Mouse (Mus musculus): ENCODE measurements around the gene Psg17. TPM values are rescaled to one million over a fixed set of nuclear protein-coding genes. Genes with fewer than 3 reads are reported as not detected.

Psg17 gene
- total and polyA plus RNA-seq, 3 experiments = not detected

DNA sequence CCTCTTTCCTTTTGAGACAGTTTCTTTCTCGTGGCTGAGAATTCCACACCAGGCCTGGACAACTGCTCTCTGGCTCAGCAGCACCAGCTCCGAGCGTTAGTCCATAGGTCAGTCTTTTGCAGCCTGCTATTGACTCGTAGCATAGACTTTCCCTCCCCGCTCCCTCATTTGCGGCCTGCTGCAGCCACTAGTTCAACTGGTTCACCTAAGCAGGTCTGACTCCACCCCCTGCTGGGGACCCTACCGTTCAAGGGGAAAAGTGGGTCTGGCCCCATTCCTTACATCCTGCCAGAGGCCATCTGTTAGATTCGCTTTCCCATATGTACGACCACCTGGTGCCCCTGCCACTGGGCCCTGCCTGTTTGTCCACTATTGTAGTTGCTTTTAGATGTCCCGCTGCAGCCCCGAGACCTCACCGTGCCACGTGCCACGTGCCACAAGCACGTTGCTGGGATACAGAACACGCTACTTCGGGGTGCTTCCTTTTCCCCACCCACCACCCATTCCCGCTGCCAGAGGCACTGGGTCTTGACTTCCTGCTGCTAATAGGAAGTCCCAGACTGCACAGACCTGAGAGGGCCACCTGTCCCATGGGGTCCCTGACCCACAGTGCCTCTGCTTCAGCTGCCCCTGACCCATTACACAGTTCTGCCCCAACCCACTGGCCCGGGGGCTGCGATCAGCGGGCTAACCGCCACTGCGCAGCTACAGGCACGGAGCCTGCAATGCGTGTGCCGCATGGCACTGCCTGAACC, 6.6 kb upstream of the Psg17 start:
- no peaks in the 10 kb centered on the region for H3K4me1 ChIP-seq (ENCODE audit: control insufficient read depth in 1 of 2, insufficient read depth in 2 of 2)
- no peak overlapping the region for H3K9ac ChIP-seq (ENCODE audit: insufficient read depth, low read depth)
- dilution Hi-C loops (cut with MboI; ENCODE audit: extremely low pct_ligation_motif_present, extremely low pct_unique_long_range_greater_than_20kb, low sequenced_read_pairs) = no loop called here
- no peak overlapping the region for H3K4me2 ChIP-seq (ENCODE audit: insufficient read depth, low read depth, poor library complexity, severe bottlenecking)
- no peaks in the 10 kb centered on the region for H3K79me2 ChIP-seq (replicated peaks; ENCODE audit: control insufficient read depth, extremely low read depth, insufficient read depth, poor library complexity, severe bottlenecking)
- H3K36me3 ChIP-seq (replicated peaks in 1 of 2; ENCODE audit: control insufficient read depth in 1 of 2, insufficient read depth in 1 of 2, low read length in 1 of 2) = no peaks in the 10 kb centered on the region
- no peaks in the 10 kb centered on the region for H3K9me3 ChIP-seq (replicated peaks; ENCODE audit: low read length)
- no peak overlapping the region for H3K27ac ChIP-seq (ENCODE audit: insufficient read depth, low read depth)
- no peak overlapping the region for H3K4me3 ChIP-seq (replicated peaks in 1 of 3; ENCODE audit: low read depth in 2 of 3, low read length in 2 of 3, poor library complexity in 1 of 3)
- no peak for DNase-seq (ENCODE audit: extremely low read depth)
- no peak for TF ChIP-seq GABPA (IDR thresholded peaks at IDR 0.05; ENCODE audit: insufficient replicate concordance, low read depth, low read length)
- TF ChIP-seq POLR2A (IDR thresholded peaks at IDR 0.05; ENCODE audit: low read depth, low read length) = no peak
- TF ChIP-seq SIN3A (IDR thresholded peaks at IDR 0.05; ENCODE audit: low read length) = no peak
- TF ChIP-seq JUN (IDR thresholded peaks at IDR 0.05; ENCODE audit: insufficient read depth, low read depth, low read length) = no peak
- no peak for TF ChIP-seq ELF1 (IDR thresholded peaks at IDR 0.05; ENCODE audit: low read depth, low read length)
- TF ChIP-seq USF2 (conservative IDR thresholded peaks at IDR 0.05; ENCODE audit: low read depth, low read length) = no peak
- H3K27me3 ChIP-seq (replicated peaks) = peaks cover 51% of the 10 kb centered on the region
- in situ Hi-C loops (cut with MboI; ENCODE audit: low pct_ligation_motif_present, low pct_unique_long_range_greater_than_20kb, low sequenced_read_pairs) = no loop called here

- peaks cover 52% of the 10 kb centered on the region for H3K27me3 ChIP-seq (replicated peaks)
- no peak for TF ChIP-seq RAD21 (IDR thresholded peaks at IDR 0.05; ENCODE audit: low read depth, low read length)
- no peak for TF ChIP-seq KAT2A (IDR thresholded peaks at IDR 0.05; ENCODE audit: insufficient replicate concordance, low read length)
- no peak for TF ChIP-seq SIN3A (IDR thresholded peaks at IDR 0.05; ENCODE audit: low read length)
- no peak for DNase-seq (ENCODE audit: extremely low read depth)
- in situ Hi-C loops (cut with MboI; ENCODE audit: low pct_ligation_motif_present, low pct_unique_long_range_greater_than_20kb, low sequenced_read_pairs) = no loop called here
- H3K9me3 ChIP-seq (replicated peaks; ENCODE audit: low read length) = no peaks in the 10 kb centered on the region
- no peaks in the 10 kb centered on the region for H3K36me3 ChIP-seq (replicated peaks in 1 of 2; ENCODE audit: control insufficient read depth in 1 of 2, insufficient read depth in 1 of 2, low read length in 1 of 2)
- H3K4me2 ChIP-seq (ENCODE audit: insufficient read depth, low read depth, poor library complexity, severe bottlenecking) = no peak overlapping the region
- H3K4me3 ChIP-seq (replicated peaks in 1 of 3; ENCODE audit: low read depth in 2 of 3, low read length in 2 of 3, poor library complexity in 1 of 3) = no peak overlapping the region
- H3K79me2 ChIP-seq (replicated peaks; ENCODE audit: control insufficient read depth, extremely low read depth, insufficient read depth, poor library complexity, severe bottlenecking) = no peaks in the 10 kb centered on the region
- no peak overlapping the region for H3K27ac ChIP-seq (ENCODE audit: insufficient read depth, low read depth)
- H3K4me1 ChIP-seq (ENCODE audit: control insufficient read depth in 1 of 2, insufficient read depth in 2 of 2) = no peaks in the 10 kb centered on the region; a peak in 1 of 4 replicates
- dilution Hi-C loops (cut with MboI; ENCODE audit: extremely low pct_ligation_motif_present, extremely low pct_unique_long_range_greater_than_20kb, low sequenced_read_pairs) = no loop called here
- no peak overlapping the region for H3K9ac ChIP-seq (ENCODE audit: insufficient read depth, low read depth)
Observed at GRCm38 (mm10) chr7:18818301-18818700, 3.1 kb downstream of the Psg17 start.

DNA sequence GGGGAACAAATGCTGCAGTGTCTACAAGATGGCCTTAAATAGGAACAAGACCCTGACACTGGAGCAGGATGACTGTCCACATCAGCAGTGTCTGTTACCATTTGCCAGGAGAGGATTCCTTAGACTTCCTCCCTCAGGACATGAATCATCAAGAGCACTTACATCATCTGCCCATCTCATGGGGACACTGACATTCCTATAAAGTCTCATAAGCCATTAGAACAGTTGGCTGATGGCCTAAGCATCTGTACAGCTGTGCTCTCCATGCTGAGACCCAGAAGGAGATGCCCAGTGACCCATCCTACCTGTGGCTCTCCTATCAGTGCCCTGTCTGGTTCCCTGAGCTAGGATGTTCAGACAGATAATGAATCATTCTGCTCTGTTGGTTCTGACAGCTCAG, 17.9 kb downstream of the Psg17 start:
- Histone ChIP-seq H3K4me3 (replicated peaks in 1 of 3; ENCODE audit: low read depth in 2 of 3, low read length in 2 of 3, poor library complexity in 1 of 3) (no peak overlapping the region), H3K79me2 (replicated peaks; ENCODE audit: control insufficient read depth, extremely low read depth, insufficient read depth, poor library complexity, severe bottlenecking) (no peaks in the 10 kb centered on the region), H3K4me1 (ENCODE audit: control insufficient read depth in 1 of 2, insufficient read depth in 2 of 2) (no peaks in the 10 kb centered on the region), H3K9ac (ENCODE audit: insufficient read depth, low read depth) (no peak overlapping the region), H3K9me3 (replicated peaks; ENCODE audit: low read length) (no peaks in the 10 kb centered on the region), H3K27ac (ENCODE audit: insufficient read depth, low read depth) (no peak overlapping the region), H3K36me3 (replicated peaks in 1 of 2; ENCODE audit: control insufficient read depth in 1 of 2, insufficient read depth in 1 of 2, low read length in 1 of 2) (no peaks in the 10 kb centered on the region), H3K4me2 (ENCODE audit: insufficient read depth, low read depth, poor library complexity, severe bottlenecking) (no peak overlapping the region), H3K27me3 (replicated peaks) (peaks cover 58% of the 10 kb centered on the region)
- no peak for DNase-seq (ENCODE audit: extremely low read depth)
- TF ChIP-seq TBP (conservative IDR thresholded peaks at IDR 0.05; ENCODE audit: low read depth, low read length) = no peak
- TF ChIP-seq ETS1 (conservative IDR thresholded peaks at IDR 0.05; ENCODE audit: low read depth, low read length) = no peak
- TF ChIP-seq BHLHE40 (IDR thresholded peaks at IDR 0.05; ENCODE audit: low read depth, low read length) = no peak
- TF ChIP-seq MAFK (IDR thresholded peaks at IDR 0.05; ENCODE audit: insufficient replicate concordance, low read length) = no peak
- no peak for TF ChIP-seq USF2 (conservative IDR thresholded peaks at IDR 0.05; ENCODE audit: low read depth, low read length)
- TF ChIP-seq MXI1 (IDR thresholded peaks at IDR 0.05; ENCODE audit: low read depth, low read length) = no peak
- no peak for TF ChIP-seq GABPA (IDR thresholded peaks at IDR 0.05; ENCODE audit: insufficient replicate concordance, low read depth, low read length)
- no peak for TF ChIP-seq RAD21 (IDR thresholded peaks at IDR 0.05; ENCODE audit: low read depth, low read length)
- TF ChIP-seq TCF12 (IDR thresholded peaks at IDR 0.05; ENCODE audit: low read depth, low read length) = no peak
- no peak for TF ChIP-seq JUND (conservative IDR thresholded peaks at IDR 0.05; ENCODE audit: low read depth, low read length)
- no peak for TF ChIP-seq CHD1 (IDR thresholded peaks at IDR 0.05; ENCODE audit: low read depth, low read length)
- no peak for TF ChIP-seq POLR2AphosphoS2 (IDR thresholded peaks at IDR 0.05; ENCODE audit: low read depth, low read length)
- no peak for TF ChIP-seq ZMIZ1 (IDR thresholded peaks at IDR 0.05; ENCODE audit: low read depth, low read length)
- no peak for TF ChIP-seq RCOR1 (conservative IDR thresholded peaks at IDR 0.05; ENCODE audit: low read depth, low read length)
- no peak for TF ChIP-seq HCFC1 (IDR thresholded peaks at IDR 0.05; ENCODE audit: low read depth, low read length)
- TF ChIP-seq MAX (IDR thresholded peaks at IDR 0.05; ENCODE audit: low read length) = no peak
- dilution Hi-C loops (cut with MboI; ENCODE audit: extremely low pct_ligation_motif_present, extremely low pct_unique_long_range_greater_than_20kb, low sequenced_read_pairs) (no loop called here), in situ Hi-C loops (cut with MboI; ENCODE audit: low pct_ligation_motif_present, low pct_unique_long_range_greater_than_20kb, low sequenced_read_pairs) (no loop called here)

Measured in CH12.LX (cell line).